Mouse (Mus musculus): ENCODE results near the gene Sectm1a.
"Not testable (repeated sequence)": the region's sequence is repeated elsewhere in the genome, so short reads cannot be mapped to it uniquely, and the experiment has no call there.

The Sectm1a gene

DNA sequence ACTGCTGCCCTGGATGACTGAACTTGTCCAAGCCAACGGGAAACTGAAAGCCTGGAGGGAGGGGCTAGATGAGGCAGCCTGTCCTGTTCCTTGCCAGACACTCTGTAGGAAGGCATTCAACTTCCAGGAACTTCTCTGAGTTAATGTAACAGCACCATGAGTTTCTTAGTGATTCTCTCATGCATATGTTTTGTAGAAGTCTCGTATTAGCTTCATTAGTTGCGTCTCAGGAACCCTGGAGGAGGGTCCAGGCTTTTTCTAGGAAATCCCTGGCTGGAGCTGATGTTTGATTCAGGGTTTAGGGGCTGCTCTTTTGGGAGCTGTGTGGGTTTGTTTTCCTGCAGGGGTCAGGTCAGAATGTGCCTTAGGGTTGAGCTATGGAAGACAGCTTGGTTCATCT lies at the start of gene Sectm1a:
Gene Sectm1a (minus strand): TSS at position 101 of the 400 bp plus-strand sequence.
- no peak for DNase-seq (ENCODE audit: low spot score)

DNA sequence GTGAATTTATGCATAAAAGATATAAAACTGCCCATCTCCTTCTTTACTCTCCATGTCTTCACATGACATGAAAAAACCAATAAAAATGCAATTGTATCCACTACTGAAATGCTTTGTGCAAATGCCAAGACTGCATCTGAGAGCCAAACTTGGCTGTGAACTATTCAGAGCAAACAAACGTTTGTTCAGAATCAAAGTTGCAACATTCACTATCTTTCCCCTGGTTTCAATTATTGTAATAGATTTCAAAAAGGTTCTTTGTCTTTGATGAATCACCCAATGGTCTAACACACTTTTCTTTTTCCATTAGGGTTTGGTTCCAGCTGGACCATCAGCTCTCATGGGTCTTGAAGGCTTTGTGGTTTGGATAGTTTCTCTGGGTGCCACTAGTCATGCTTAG lies 48.6 kb upstream of the Sectm1a start:
- DNase-seq (ENCODE audit: low spot score) = no peak

DNA sequence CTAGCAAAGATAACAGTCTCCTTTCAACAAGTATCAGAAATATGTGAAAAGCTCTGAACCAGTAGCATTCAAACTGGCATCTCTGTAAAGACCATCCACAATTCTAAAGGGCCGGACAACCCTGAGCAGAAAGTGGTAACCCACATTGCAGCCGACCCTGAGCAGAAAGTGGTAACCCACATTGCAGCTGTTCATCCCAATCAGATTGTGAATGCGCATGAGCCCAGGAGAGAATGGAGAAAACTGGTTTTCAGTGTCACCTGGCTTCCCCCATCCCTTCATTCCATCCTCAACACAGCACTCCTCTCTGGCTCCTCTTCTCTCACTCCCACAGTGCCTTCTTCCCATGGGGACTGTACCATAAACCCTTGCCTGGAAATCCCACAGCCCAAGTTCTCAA lies 46.4 kb upstream of the Sectm1a start:
- no peak for DNase-seq (ENCODE audit: low spot score)

DNA sequence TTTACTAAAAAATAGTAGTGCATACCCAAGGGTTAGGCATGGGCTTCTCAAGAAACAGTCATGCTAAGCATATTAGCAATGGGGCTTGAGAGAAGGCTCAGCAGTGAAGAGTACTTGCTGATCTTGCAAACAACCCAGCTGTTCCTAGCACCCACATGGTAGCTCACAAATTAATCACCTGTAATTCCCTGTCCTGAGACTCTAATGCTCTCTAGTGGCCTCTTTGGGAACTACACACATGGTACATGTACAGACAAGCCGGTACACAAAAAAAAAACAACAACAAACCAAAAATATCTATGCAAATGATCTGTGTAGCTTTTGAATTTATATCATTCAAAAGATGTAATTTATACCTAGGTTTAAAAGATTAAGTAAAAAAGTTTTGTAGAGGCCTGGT lies 45.4 kb upstream of the Sectm1a start:
- no peak for DNase-seq (ENCODE audit: low spot score)

DNA sequence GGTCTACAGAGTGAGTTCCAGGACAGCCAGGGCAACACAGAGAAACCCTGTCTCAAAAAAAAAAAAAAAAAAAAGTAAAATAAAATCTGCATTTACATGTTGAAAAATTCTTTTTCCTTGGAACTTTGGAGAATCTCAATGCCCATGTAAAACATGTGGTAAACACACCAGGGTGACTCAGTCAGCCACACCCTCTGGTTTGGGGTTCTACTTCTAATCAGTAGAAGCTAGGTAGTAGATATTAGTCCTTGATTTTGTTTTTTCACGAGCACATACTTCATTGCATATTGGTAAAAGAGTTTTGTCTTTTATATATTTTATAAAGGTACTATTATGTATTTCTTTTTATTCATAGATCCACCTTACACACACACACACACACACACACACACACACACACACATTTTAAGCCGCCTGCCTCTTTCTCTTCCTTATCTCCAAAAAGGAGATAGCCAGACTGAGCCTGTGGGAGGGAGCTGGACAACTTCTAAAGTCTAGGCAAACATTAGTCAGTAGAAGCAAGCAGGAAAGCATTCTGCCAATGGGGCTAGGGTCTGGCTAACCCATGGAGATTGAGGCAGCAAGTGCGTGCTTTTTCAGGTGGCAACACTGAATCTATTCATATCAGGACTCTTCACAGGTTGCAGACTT lies 44.6 kb upstream of the Sectm1a start:
- no peak for DNase-seq (ENCODE audit: low spot score)

DNA sequence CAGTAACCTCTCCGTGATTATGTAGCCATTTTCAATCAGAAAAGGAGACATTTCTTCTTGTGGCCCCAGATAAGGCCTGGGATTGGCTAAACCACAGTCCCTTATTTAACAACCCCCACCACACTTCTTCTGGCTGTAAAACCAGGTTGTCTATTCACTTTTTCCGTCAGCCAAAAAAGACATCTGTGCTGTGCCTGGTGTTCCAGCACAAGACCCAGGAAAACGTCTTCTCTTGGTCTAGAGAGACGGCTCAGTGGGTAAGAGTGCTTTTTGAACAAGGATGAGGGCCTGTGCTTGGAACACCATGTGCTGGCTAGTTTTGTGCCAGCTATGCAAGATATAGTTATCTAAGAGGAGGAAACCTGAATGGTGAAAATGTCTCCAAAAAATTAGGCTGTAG lies 42.4 kb upstream of the Sectm1a start:
- no peak for DNase-seq (ENCODE audit: low spot score)

DNA sequence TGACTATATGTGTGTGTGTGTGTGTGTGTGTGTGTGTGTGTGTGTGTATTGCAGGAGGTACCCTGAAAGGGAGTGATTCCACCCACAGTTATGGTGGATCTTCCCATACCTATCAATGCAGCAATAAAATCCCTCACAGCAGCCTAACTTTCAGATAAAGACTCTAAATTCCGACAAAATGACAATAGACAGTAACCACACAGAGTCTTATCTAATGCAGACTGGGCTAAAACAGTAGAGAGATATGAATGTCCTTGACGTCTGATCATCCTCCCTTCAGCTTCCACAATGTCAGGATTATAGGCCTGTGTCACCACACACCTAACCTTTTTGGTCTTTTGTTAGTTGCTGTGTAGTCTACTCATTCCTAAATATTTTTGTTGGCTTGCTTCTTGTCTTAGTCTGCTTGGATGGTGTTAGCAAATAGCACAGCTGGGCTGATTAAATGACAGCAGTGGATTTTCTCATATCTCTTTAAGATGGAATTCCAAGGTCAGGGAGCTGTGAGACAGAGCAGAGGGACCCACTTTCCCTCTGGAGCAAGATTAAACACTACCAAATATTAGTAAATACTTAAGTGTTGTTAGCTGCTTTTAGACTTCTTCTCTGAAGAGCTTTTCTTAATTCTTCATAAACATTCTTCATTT lies 41.1 kb upstream of the Sectm1a start:
- DNase-seq (ENCODE audit: low spot score) = no peak

DNA sequence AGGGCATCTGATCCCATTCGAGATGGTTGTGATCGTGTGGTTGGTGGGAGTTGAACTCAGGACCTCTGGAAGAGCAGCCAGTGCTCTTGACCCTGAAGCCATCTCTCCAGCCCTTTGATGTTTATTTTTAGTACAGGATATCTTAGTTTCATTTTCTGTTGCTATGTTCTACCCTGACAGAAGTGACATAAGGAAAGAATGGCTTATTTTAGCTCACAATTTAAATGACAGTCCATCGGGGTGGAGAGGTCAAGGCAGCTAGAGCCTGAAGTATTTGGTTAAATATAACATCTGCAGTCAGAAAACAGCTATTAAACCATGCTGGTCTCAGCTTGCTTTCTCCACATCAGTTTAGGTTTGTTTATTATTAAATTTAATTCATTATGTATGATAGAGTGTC lies 40.1 kb upstream of the Sectm1a start:
- no peak for DNase-seq (ENCODE audit: low spot score)

DNA sequence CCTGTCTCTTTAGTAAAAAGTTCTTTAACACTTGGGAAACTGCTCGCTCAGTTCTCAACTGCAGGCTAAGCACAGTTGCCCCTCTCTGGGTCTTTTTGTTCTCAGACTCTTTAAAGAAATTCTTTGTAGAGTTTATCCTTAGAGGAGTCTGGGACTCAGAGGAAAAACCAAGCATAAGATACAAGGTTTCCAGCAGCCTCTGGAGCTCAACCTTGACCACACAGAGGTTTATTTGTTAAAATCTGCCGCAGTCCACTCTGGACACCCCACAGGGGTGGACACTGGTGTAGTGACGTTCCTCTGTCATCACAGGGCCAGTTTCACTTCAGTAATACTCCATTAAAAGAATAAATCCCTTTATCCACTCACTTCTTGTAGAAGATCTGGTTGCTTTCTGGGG lies 37.6 kb upstream of the Sectm1a start, which contains the start of gene Tex19.2:
Gene Tex19.2 (minus strand): TSS at position 101 of the 400 bp plus-strand sequence.
- no peak for DNase-seq (ENCODE audit: low spot score)

DNA sequence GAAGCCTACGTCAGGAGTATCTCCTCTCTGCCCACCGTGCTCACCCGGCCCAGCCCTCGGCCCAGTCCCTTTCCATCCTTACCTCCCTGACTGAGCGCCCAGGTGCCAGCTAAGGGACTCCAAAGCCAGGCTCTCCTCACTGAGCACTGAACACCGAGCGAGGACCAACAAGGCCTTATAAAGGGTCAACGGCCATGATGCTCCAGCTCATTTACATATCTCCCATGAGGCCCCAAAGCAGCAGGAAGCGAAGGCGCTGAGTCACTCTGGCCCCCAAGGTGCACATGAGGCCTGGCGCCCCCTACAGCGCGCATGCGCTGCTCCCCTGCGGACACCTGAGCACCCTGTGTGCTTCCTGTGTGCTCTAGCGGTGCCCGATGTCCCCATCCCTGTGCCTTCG lies 37.1 kb upstream of the Sectm1a start:
- no peak for DNase-seq (ENCODE audit: low spot score)

DNA sequence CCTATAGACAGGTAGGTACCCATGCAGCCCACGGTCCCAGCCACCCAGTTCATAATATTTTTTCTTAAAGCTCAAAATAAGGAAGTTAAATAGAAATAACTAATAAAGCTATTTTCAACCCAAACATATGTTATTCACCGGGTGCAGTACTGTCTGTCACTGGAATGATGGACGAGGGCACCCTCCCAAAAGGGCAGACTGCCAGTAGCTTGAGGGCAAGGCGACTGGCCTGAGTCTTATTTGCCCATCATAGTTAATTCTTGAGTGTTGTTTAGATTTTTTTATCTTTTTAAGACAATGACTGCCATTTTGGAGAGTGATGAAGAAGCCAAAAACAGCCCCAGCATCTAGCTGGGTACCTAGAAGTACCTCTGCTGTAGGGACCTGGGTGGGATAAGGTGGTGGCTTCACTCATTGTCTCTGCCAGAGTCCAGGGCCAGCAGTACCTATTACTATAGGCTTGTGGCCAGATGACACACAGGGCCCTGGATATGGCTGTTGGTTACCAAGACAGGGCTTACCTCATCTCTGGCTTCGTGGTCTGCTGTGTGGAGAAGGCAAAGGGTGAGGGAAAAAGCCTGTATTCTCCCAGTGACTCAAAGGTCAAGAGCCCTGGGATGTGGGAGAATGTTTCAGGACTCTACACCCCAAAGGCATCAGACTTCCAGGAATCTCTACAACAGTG lies 31.2 kb upstream of the Sectm1a start:
- no peak for DNase-seq (ENCODE audit: low spot score)

DNA sequence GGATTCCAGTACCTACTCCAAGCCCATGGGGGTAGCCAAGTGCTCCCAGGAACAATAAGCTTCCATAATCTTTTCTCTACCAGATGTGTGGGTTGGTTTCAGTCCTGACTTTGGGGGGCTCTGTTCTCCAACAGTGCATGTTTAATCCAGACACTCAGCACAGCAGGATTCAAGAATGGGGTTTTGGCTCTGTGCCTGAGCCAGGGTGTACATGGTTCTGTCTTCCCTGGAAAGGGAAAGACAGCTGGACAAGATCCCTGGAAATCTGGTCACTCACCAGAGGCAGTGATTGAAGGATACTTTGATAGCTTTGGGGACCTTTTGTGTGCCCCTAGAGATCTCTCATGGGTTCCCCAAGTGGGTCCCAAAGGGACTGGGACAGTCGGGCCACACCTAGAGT lies 30.6 kb upstream of the Sectm1a start:
- DNase-seq (ENCODE audit: low spot score) = no peak

DNA sequence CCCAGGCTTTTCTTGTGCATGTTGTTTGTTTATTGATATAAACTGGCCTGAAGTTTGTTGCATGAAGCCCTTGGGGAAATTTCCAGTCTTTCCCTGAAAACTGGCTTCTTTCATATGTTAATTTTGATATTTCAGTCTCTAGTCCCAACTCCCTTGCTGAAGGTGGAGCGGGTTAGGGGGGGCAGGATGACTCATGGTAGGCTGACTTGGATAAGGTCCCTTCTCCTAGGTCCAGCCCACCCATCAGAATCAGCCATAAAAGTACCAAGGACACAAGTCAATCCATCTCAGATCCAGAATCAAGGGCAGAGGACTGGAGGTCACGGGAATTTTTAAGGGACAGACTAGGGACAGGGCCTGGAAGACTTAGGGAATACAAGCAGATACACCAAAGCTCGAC lies 30.0 kb upstream of the Sectm1a start:
- no peak for DNase-seq (ENCODE audit: low spot score)

DNA sequence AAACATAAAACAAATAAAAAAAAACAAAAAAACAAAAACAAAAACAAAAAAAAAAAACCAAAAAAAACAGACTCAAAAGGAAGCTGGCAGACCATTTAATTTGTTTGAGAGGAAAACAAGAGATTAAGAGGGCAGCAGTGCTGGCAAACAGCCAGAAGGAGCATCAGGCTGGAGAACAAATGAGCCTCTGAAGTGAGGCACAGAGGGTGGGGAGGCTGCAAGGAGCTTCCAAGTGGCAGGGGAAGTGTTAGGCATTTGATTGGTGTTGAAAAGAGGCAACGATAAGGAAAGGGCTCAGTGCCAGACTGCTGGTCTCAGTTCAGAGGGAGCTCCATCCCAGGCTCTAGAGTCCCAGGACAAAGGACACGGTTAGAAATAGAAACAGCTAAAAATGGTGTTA lies 29.0 kb upstream of the Sectm1a start:
- no peak for DNase-seq (ENCODE audit: low spot score)

DNA sequence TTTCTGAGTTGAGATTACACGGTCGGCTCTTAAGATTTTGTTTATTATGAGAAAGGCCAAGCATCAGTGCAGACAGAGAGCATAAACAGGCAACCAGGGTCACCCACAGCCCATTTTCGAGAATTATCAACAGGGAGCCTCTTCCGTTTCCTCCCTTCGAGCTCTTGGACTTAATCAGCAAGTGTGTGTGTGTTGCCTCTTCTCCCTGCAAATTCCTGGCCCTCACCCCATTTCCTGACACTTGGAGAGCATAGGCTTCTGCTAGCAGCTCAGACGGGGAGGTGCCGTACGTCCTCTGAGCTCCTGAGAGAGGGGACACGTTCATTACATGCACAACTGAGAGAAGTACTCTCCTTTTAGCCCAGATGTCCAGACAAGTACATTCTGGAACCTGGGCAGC lies 27.0 kb upstream of the Sectm1a start:
- no peak for DNase-seq (ENCODE audit: low spot score)

DNA sequence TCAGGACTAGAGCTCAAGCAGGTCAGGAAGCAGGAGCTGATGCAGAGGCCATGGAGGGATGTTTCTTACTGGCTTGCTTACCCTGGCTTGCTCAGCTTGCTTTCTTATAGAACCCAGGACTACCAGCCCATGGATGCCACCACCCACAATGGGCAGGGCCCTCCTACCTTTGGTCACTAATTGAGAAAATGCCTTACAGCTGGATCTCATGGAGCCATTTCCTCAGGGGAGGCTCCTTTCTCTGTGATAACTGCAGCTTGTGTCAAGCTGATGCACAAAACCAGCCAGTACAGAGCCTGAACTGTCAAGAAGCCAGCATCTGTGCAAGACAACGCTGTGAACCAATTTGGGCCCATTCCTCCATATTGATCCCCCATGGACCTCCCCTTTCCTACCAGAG lies 26.2 kb upstream of the Sectm1a start:
- not testable (repeated sequence) for DNase-seq (ENCODE audit: low spot score)

DNA sequence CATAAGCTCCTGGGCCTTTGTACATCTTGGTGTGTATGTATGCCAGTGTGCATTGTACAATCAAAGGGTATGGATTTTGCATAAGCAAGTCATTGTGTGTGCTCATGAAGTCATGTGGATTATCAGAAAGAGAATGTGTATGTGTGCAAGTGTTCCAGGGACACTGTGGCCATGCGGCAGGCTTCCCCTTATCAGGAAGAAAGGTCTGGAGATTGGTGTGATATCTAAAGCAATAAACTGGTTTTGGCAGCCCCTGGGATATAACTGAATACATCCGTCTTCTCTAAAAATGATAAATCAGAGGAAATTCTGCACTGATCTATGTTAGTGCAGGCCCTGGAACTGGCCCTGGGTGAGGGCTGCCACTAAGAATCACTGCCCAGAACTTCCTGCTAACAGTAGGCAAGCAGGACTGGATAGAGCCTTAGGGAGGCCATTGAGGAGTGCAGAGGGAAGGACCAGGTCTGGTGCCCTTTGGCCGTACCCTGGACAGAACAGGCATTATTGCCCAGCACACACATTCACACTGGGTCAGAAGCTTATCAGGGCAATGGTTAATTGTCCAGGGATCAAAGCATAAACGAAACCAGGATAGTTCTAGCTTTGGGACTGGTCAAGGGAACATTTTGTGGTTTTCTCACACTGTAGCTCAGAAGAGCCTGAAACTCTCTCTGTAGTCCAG lies 20.2 kb upstream of the Sectm1a start:
- DNase-seq (ENCODE audit: low spot score) = no peak

DNA sequence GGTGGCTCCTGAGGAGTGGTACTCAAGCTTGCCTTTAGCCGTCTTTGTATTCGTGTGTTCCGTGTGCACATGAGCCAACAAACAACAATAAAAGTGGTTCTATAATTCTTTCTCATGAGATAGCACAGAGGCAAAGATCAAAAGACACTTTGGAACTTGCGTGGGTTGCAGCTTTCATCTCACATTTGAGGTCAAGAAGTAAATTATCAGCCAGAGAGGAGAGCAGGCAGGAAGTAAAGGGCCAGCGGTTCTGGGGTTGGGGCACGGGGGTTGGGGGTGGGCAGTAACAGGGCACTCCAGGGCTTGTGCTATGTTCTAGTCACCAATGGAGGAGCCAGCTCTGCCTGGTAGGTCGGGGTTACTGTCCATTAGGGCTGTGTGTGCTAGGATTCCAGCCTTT lies 19.7 kb upstream of the Sectm1a start:
- no peak for DNase-seq (ENCODE audit: low spot score)

DNA sequence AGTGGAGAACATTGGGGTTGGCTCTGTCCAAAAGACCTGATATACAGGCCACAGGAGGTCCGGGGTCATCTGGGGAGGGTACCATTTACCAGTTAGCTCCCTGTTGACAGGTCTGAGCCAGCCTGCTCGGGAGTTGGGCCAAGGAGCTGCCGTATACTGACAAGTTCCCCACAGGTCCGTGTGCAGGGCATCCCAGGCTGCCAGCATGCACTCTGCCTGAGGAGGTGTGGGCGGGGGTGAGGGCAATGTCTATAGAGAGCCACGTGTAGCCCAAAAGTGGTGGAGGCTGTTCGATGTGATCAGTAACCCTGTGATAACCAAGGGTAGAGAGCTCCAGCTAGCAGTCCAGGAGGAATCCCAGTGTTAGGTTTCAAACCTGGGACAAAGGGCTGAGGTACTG lies 18.7 kb upstream of the Sectm1a start:
- DNase-seq (ENCODE audit: low spot score) = no peak

DNA sequence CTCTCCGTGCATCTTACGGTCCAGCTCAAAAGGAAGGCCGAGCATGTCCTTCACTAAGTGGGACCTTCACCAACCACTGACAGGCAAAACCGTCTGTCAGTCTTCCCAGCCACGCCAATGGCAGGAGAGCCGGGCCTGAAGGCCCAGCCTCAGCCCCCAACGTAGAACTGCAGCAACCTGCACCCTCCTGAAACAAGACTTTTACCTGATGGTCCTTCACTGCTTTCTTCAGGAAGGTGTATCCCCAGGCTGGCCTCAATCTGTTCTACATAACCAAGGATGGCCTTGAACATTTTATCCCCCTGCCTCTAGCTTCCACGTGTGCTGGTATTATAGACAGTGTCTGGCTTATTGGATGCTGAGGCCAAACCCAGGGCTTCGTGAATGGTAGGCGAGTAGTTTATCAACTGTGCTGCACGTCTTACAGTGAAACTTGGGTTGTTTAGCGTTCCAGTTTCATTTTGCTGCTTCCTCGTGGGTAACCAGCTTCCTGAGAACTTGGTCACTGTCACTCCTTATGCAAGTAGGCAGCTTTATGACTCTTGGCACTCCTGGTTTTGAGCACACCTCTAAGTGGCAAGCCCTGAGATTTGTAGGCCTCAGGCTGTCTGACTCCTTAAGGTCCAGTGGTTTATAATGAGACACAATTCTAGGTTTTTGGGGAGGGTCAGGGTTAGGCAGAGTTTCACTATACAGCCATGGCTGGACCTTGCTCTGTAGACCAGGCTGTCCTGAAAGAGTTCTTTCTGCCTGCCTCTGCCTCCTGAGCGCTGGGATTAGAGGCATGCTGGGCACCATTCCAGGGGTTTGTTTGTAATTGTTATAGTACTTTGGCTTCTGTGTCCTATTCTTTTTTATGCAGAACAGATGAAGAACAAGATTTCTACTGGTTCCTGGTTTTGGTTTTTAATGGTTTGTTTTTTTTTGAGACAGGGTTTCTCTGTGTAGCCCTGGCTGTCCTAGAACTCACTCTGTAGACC lies 11.9 kb upstream of the Sectm1a start:
- DNase-seq (ENCODE audit: low spot score) = no peak

DNA sequence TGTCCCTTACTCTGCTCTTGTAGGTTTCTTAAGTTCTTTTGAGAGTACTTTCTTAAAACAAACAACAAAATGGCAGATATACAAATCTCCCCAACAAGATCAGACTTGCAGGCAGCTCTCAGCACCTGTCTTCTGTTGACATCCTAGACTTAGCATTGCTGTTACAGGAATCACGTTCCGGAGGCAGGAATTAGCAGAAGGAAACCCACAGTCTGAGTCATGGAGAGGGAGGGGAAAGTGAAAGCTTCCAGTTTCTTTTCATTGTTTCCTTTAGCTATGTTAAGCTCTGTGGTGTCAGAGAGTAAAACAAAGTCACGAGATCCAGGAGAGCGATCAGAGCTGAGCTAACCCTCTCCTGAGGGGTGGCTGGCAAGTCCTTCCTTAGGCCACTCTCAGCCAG lies 9.9 kb upstream of the Sectm1a start:
- DNase-seq (ENCODE audit: low spot score) = no peak

All from layer of hippocampus, adult 9-10 months (tissue).